Mouse (Mus musculus): ENCODE data around the gene Sh3pxd2a.

Gene Sh3pxd2a

DNA sequence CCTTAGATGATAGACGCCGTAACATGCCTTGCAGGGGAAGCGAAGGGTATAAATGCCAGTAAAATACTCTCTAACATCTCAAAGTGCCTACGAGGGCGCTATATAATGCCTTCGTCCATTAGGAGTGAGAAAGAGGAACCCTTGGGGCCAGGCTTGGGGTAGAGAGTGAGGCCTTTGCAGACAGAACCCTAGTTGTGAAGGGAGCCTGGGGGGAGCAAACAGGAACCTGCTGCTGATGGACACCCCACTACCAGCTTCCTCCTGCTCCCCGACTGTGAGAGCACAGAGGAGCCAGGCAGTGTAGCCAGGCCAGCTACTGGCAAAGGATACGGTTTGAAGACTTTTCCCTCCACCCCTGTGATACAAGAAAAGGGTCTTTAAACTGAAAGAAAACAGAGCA, 200.6 kb downstream of the Sh3pxd2a start:
- no peak for DNase-seq

DNA sequence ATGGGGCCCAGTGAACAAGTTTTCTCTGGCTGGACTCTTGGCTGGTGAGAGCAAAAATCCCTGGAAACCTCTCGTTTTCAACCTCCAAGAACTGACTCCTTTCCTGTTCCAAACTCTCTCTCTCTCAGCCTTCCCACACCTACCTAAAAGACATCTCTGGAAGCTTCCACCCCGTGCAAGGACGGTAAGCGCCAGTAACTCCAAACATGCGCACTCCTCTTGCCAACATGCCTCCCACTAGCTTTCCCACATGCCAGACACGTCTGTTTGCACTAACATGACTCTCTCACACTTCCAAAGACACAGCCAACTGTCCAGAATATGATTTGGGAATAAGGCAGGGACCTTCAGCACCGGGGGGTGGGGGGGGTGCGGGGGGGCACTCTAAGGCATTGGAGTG, 203.0 kb downstream of the Sh3pxd2a start:
- no peak for DNase-seq

DNA sequence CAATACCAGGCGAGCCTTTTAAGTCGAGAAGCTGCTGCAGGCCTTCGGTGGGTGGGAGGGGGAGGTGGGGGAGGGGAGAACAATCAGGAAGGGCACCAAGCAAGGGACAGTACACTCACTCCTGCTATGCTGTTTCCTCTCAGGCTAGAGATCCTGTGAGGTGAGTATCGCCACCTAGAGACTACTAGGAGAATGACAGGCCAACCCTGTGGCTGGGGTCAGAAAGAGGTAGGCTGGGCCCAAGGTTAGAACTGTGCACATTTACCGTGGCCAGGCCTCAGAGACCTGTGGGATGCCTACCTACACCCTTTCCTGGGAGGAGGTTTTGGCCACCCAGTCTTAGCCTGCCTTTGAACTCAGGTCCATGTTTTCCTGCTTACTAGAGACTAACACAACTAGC, 204.6 kb downstream of the Sh3pxd2a start:
- peak; percentile 72 for DNase-seq

DNA sequence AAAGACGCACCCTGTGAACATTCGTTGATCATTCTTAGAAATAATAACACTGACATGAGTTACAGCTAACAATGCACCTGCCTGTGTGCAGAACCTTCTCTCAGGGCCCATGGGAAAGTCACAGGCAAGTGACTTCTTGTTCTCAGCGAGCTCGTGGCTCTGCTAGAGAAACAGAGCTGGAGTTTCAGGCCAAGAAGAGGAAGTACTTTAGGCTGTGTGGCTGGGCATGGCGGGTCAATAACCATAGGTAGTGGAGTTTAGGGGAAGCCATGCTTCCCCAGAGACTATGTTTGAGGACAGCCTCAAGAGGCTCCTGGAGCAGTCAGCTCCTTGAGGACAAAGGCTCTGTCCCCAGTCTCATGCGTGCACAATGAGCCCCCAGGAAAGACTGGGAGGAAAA, 208.3 kb downstream of the Sh3pxd2a start:
- DNase-seq = no peak

DNA sequence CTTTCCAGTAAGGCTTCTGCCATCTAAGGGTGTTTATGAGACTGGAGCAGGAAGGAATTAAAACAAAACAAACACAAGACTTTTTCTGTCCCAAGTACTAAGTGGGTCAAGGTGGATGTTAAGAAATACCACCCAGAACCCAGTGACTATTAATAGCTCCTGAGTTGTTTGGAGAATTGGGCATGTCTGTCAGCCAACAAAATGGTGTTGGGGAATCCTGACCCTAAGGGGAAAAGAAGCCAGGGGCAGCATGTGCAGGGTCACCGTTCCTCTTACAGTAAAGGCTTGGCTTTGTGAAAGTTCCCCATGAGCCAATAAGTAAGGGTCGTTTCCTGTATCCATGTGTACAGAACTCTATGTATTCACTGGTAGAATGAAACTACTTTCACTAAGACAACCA, 209.2 kb downstream of the Sh3pxd2a start:
- DNase-seq = no peak

DNA sequence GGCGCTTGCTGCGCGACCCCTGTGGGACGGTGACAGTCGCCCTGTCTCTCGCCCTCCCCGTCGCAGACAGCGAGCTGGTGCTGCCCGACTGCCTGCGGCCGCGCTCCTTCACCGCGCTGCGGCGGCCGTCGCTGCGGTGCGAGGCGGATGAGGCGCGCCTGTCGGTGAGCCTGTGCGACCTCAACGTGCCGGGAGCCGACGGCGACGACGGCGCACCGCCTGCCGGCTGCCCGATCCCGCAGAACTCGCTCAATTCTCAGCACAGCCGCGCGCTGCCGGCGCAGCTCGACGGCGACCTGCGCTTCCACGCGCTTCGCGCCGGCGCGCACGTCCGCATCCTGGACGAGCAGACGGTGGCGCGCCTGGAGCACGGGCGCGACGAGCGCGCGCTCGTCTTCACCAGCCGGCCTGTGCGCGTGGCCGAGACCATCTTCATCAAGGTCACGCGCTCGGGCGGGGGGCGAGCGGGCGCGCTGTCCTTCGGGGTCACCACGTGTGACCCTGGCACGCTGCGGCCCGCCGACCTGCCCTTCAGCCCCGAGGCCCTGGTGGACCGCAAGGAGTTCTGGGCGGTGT, 211.1 kb downstream of the Sh3pxd2a start:
- DNase-seq = no peak

DNA sequence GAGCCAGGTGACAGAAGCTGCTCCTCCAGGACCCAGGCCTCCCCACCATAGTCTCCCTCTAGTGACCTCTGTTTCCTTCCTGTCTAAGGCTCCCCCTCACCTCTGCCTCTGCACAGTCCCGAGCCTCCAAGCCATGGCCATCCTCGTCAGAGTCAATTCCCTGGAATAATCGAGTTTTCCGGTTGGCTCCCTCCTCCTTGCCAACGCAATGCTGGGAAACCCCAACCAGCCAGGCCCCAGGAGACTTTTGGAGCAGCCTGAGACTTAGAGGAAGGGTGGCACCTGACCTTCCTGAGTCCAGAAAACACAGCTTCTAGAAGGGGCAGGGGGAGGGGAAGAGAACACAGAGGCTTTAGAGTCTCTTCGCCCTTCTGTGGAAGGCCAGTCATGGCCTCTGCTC, 213.3 kb downstream of the Sh3pxd2a start:
- DNase-seq = no peak

DNA sequence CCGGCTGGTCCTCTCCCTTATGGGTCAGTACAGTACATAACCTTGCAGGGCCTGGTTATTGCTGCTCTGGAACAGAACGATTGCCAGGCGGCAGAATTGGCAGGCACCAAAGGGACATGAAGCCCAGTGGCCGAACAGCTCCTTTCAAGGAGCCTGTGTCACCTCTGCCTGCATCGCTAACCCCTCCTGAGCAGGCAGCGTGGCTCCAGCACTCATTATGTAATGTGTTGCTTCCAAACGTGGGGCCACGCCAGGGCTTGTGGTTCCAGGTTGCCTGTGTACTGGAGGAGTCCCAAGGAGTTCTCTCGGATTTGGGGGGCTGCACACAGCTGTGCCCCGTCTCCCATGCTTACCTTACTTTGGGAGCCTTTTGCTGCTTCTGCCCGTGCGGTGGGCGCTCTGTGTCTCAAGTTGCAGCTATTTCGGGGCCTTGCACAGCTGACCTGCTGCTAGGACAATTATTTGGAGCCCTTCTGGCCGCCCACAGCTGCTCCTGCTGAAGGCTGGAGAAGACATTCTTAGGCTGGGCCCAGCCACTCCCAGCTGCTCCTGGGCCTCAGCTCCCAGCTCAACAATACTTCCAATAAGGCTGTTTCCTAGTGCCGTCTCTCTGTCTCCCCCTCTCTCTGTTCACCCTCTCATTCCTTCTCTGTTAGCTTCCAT, 215.2 kb downstream of the Sh3pxd2a start:
- DNase-seq = no peak

DNA sequence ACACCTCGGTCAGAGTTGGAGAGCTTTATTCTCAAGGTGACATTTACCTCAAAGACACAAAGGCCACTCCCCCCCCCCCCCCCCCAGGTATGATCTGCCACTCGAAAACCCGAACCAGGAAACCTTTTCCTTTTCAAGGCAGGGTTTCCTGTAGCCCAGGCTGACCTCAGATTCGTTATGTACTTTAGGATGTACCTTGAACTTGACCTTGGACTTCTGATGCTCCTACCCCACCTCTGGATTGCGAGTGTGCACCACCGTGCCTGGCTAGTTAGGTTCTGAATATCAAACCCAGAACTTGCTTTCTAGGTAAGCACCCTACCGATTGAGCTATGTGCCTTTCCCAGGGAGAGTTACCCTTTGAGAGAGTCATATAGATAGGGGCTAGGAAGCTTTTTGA, 215.9 kb downstream of the Sh3pxd2a start:
- DNase-seq = no peak

DNA sequence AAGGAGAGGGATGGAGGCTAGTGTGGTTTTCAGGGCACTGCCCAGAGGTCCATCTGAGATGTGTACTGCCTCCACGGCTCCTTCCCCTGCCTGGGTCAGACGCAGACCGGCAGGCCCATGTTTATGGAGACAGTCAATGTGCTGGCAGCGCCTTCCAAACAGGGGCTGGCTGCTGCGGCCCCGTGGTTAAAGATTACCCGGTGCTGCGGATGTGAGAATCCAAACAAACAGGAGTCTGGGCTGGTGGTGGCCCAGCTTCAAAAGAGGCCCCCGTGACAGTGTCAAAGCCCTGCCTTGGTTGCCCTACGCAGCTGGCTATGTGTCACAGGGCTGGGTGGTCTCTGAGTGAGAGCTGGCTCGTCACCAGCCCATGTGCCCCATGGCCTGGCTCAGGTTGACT, 216.4 kb downstream of the Sh3pxd2a start:
- DNase-seq = peak; percentile 79

DNA sequence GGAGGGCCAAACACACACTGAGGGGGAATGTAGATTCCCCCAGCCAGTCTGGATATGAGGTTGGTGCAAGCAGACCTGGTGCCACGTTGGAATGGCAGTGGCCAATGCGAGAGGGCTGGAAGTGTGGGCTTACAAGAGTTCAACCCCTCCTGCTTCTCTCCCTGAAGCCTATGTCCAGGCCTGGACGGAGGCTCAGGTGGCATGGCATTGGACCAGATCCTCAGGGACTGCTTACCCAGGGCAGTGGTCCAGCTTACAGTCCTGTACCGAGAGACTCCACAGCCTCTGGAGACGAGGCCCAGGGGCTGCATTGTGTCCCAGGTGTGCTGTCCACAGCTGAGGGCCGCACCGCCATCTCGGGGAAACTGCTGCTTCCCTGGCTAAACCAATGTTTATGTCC, 218.7 kb downstream of the Sh3pxd2a start:
- DNase-seq = no peak

DNA sequence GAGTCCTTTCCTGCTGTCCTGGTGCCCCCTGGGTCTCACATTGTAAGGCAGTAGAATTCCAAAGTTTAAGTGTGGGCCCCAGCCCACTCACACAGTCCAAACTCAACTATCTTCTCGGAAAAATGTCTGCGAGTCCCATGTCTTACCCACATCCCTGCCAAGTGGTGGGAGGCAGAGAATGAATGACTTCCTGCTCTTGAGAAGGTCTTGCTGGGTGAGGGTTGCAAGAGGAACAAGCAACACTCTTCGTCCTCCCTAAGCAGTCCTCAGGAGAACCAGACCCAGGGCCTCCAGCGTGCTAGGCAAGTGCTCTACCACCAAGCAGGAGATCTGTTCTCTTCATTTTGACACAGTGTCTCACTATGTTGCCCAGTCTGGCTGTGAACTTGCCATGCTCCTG, 222.0 kb downstream of the Sh3pxd2a start:
- no peak for DNase-seq

DNA sequence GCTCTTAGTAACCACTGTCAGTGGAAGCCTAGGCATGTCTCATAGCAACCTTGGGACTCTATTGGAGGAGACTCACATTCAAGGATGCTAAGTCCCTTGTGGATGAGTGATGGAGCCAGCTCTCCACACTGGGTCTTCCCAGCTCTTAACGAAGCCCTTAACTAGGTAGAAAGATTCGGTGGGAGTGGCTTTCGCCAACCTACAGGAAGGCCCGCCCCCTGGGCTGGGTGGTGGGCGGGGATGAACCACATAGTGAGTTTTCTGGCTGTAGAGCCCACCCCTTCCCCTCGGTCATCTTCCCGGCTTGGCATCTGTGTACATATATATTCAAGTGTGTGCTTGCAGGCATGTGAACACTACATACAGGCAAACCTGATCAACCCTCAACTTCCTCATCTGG, 223.2 kb downstream of the Sh3pxd2a start:
- no peak for DNase-seq

DNA sequence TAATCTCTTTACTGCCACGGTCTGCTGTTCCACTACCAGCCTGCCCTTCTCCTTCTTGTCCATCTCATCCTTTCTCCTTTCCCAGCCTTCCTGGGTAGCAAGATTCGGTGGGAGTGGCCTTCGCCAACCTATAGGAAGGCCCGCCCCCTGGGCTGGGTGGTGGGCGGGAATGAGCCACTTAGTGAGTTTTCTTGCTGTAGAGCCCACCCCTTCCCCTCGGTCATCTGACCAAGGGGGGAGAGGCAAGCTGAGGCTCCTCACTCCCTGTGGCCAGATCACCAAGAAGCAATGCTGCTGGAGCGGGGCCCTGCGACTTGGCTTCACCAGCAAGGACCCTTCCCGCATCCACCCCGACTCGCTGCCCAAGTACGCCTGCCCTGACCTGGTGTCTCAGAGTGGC, 224.1 kb downstream of the Sh3pxd2a start:
- DNase-seq = no peak

DNA sequence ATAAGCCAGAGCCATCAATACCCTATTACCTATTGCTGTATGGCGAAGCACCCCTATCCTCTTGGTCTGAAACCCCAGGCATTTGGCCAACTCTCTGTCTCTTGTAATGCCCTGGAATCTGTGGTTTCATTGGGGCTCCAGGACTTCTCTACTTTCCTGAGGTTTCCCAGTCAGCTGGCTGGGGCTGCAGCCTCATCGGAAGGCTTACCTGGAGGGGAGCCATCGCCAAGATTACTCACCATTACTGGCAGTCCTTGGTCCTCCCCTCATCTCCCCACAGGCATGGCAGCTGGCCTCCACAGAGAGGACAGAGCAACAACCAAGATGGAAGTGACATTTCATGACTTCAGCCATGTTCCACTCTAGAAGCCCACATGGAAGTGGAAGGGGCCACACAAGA, 231.1 kb downstream of the Sh3pxd2a start:
- no peak for DNase-seq

DNA sequence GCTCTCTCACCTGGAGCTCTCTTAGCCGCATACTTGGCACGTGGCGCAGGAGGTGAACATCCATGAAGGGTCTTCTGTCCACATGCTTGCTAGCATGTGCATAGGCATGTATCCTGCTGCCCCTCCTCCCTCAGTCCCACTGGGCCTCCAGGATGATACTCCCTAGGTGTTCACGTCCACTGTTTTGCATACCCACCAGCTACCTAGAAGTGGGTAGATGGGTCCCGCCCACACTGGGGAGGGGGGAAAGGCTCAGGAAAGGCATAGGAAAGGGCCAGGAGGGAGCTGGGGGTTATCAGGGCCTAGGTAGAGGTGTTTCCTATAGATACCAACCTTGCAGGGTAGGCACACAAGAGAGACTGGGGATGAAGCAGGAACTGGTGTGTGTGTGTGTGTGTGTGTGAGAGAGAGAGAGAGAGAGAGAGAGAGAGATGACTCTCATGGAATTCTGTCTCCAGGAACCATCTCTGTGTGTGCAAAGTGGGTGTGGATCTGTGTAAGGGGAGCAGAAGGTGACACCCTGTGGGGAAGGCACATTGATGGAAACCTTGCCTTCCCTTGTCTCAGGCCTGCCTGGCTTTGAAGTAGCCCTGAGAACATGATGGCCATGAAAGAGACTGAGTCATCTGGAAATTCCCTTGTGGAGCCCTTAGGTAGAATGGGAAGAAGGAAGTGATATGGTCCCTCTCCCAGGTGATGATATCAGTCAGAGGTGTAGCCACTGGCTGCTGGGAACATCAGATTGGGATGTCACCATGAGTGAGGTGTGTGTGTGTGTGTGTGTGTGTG, 231.9 kb downstream of the Sh3pxd2a start:
- no peak for DNase-seq

DNA sequence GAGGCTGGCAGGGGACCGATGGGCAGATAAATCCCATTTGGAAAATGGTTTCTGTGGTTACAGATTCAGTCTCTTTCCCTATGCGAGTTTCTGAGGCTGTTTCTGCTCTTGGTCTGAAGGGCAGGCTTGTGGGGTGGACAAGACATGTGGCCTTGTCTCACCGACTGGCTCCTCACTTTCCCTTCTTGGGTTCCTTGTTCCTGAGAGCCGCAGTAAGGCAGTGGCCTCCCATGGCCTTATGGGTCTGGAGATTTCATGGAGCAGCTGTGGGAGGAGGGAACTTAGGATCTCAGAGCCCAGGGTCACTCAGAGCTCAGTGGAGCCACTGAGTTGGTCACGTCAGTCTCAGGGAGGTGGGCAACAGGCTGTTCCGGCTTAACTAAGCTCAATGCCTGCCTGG, 232.8 kb downstream of the Sh3pxd2a start:
- DNase-seq = no peak

DNA sequence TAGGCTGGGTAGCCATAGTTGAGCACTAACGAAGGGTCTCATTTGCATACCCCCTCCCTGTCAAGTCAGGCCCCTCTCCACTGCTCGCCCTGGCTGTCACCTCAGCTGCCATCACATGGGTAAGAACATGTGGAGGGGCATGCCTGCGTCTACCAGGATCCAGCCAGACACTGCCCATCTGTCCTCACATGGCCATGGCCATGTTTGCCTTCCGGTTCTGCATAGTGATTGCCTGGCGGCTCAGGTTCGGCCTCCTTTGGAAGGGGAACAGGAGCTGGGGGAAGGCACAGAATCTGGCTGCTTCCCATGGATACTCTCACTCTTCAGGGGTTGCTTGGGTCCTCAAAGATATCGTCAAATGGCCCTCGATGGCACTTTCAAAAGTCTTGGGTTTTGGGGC, 233.5 kb downstream of the Sh3pxd2a start:
- DNase-seq = no peak

DNA sequence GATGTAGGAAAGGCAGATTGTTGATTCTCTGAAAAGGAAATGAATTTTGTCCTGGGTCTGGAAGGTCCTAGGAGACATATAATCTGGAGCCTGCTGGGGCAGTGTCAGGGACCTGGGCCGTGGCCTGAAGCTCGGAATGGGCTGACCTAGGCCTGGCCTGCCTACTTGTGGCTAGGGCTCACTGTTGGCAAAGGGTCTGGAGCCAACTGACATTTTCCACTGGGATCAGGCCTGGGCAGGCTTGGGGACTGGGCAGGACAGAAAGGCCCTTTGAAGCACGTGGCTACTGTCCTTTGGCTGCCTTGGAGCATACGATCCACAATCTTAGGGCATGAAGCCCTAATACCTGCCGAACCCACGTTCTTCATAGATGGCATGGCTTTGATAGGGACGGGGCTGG, 234.1 kb downstream of the Sh3pxd2a start:
- DNase-seq = no peak

DNA sequence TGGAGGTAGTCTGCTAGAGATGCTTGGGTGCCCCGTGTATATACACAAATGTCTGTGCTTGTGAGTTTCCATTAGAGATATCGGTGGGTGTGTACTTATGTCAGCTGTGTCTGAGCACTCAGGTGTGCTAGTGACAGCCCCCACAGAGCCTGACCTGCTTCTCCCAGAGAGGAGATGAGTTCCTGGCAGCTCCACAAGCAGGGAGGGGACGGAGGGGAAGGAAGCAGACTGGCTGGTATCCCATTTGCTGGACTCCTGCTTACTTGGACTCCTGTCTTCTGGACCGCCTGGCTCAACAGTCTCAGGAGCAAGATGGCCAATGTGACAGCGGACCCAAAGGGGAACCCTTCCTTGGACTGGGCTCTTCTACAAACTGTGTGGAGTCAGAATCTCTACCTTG, 234.7 kb downstream of the Sh3pxd2a start:
- no peak for DNase-seq

DNA sequence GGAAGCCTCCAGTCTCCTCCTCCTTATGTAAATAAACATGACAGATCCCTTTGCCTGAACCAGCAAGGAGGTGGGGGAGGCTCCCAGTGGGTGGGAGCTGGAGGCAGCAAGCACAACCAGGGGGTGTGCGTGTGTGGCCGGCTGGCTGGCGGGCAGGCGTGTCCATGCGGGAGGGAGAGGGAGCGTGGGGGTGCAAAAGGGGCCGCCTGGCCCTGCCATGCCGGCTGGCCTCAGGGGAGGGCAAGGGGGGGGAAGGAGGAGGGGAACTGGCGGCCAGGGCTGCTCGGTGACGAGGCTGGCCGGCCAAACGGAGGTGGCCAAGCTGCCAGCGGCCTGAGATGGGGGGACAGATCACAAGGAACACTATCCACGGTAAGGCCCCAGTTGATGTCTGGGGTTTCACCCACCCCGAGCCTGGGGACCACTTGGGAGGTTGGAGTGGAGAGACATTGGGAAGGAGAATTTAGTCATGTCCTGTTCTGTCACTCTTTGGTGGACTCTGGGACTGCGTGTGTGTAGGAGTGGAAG, 235.4 kb downstream of the Sh3pxd2a start:
- DNase-seq = peak; percentile 88

DNA sequence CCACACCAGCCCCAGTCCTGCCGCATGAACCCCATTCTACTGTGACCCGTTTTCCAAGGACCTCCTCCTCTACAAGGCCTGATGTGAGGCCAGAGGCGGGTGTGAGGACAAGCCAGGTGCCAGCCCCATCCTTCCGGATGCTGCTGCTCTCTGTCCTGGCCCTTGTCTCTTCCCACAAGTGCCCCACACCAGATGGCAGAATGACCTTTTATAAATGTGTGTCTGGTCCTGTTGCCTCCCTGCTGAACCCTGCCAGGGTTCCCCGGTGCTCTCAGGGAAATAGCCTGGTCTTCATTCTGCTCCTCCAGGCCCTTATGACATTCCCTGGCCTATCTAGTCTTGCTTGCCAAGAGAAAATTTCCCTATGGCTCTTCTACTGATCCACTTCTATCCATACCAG, 238.4 kb downstream of the Sh3pxd2a start:
- DNase-seq = no peak

DNA sequence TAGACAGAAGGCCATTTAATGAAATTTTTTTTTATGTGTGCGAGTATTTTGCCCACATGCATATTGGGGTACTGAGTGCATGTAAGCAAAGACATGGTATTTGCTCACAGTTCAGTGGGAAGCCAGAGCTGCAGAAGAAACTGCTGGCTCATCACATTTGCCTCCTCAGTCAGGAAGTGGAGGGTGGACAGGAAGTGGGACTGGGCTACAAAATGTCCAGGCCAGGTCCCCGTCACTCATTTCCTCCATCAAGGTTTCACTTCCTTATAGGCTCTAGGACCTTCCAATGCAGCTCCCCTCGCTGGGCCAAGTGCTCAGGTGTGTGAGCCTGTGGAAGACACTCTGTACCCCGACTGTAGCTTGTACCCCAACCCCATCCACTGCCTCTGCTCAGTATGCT, 239.5 kb downstream of the Sh3pxd2a start:
- DNase-seq = no peak

DNA sequence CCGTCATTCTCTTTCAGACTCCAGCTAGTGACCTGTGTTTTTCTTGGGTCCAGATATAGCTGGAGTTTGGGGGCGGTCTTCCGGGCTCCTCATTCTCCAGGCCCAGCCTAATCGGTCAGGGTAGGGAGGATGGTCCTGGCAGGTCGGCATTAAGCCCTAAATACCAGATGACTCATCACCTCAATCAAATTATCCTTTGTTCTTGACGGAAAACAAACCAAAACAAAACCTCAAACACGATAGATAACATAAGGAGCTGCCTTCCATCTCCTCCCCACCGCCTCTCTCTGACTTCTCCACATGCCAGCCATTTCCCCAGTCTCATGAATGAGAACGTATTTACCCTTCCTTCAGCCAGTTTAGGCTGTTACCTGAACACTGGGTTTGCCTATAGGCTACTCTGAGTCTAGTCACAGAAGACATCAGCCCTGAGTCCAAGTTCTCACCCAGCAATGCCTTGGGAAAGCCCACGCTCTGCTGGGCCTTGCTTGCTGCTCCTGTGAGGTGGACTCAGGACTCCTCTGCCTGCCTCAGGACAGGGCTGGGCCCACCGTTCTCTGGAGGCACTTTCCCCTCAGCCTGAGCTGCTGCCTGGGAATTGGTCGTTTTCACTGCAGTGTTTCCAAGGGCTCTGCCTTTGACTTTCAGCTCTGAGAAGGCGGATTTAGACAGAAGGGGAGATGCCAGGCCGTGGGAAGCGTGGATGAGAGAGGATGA, 241.2 kb downstream of the Sh3pxd2a start:
- DNase-seq = peak; percentile 41

Data from lung, postnatal 10 days (tissue).